Mouse (Mus musculus): ENCODE data around the gene Epn2.

- TF ChIP-seq CTCF (IDR thresholded peaks at IDR 0.05; ENCODE audit: borderline replicate concordance, control insufficient read depth, extremely low read depth, insufficient read depth, low read length, poor library complexity) (no peak), POLR2A (IDR thresholded peaks at IDR 0.05; ENCODE audit: control insufficient read depth, extremely low read depth, insufficient read depth, low read length, poor library complexity) (no peak)
Observed at GRCm38 (mm10) chr11:61514953-61515352, 64.5 kb downstream of the Epn2 start.
